Mouse (Mus musculus): ENCODE data around the gene Best2. TPM values are rescaled to one million over a fixed set of nuclear protein-coding genes. Genes with fewer than 3 reads are reported as not detected.

Best2 gene
- polyA plus RNA-seq, 1 experiment from 2014 or later = not detected

- H3K4me2 ChIP-seq (replicated peaks) = no peak overlapping the region
- H3K36me3 ChIP-seq (replicated peaks; ENCODE audit: control insufficient read depth, insufficient read depth) = peaks cover 47% of the 10 kb centered on the region
- H3K9me3 ChIP-seq (ENCODE audit: control insufficient read depth, low read length) = no peaks in the 10 kb centered on the region
- peaks cover 33% of the 10 kb centered on the region for H3K4me1 ChIP-seq (replicated peaks; ENCODE audit: control insufficient read depth, insufficient read depth, low read length)
- H3K4me3 ChIP-seq (replicated peaks; ENCODE audit: low read length) = no peak overlapping the region
- H3K9ac ChIP-seq = no peak overlapping the region
- H3K27ac ChIP-seq = no peak overlapping the region
- ATAC-seq (ENCODE audit: low FRiP score) (no peak), DNase-seq (ENCODE audit: low spot score) (peak; percentile 69)
- H3K27me3 ChIP-seq (ENCODE audit: control insufficient read depth, insufficient read depth, low read length) = peaks cover 6% of the 10 kb centered on the region
- 64% methylated on average over 4 of the region's 4 CpGs for WGBS
These were observed 40.4 kb downstream of the Best2 start for GRCm38 (mm10) chr8:84973803-84974542.

- Histone ChIP-seq H3K4me3 (replicated peaks; ENCODE audit: low read length) (no peak overlapping the region), H3K4me2 (replicated peaks) (no peak overlapping the region), H3K36me3 (replicated peaks; ENCODE audit: control insufficient read depth, insufficient read depth) (peaks cover 47% of the 10 kb centered on the region), H3K9ac (no peak overlapping the region), H3K4me1 (replicated peaks; ENCODE audit: control insufficient read depth, insufficient read depth, low read length) (peaks cover 38% of the 10 kb centered on the region), H3K27me3 (ENCODE audit: control insufficient read depth, insufficient read depth, low read length) (peaks cover 6% of the 10 kb centered on the region), H3K9me3 (ENCODE audit: control insufficient read depth, low read length) (no peaks in the 10 kb centered on the region), H3K27ac (no peak overlapping the region)
- 82% methylated on average over 1 of the region's 1 CpGs for WGBS
- DNase-seq (ENCODE audit: low spot score) (no peak), ATAC-seq (ENCODE audit: low FRiP score) (no peak)
These were observed 41.3 kb downstream of the Best2 start for GRCm38 (mm10) chr8:84973079-84973478.

DNA sequence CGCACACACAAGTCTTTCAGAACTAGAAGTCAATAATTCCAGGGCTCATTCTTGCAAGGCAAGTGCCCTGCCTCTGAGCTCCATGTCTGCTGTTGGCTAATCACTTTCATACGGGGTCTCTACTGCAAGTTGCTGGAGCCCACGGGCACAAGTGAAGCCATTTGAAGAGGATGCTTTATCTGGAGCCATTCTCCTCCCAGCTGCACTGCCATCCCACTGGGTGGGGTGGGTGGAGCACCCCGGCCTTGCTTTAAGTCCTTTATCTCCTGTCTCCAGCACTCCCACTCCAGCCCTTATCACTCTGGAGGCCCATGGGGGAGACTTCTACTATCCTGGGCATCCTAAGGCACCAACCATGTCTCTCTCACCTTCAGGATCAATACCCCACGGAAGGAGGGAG lies 43.4 kb downstream of the Best2 start:
- peak overlapping the region; percentile 60 for H3K4me3 ChIP-seq (replicated peaks; ENCODE audit: low read length)
- peaks cover 24% of the 10 kb centered on the region for H3K4me1 ChIP-seq (replicated peaks; ENCODE audit: control insufficient read depth, insufficient read depth, low read length)
- DNase-seq (ENCODE audit: low spot score) (no peak), ATAC-seq (ENCODE audit: low FRiP score) (no peak)
- 65% methylated on average over 5 of the region's 5 CpGs for WGBS
- H3K9ac ChIP-seq = peak overlapping the region; percentile 93
- H3K27me3 ChIP-seq (ENCODE audit: control insufficient read depth, insufficient read depth, low read length) = no peaks in the 10 kb centered on the region
- H3K9me3 ChIP-seq (ENCODE audit: control insufficient read depth, low read length) = no peaks in the 10 kb centered on the region
- H3K36me3 ChIP-seq (replicated peaks; ENCODE audit: control insufficient read depth, insufficient read depth) = peaks cover 47% of the 10 kb centered on the region
- H3K27ac ChIP-seq = no peak overlapping the region
- peak overlapping the region; percentile 90 for H3K4me2 ChIP-seq (replicated peaks)

DNA sequence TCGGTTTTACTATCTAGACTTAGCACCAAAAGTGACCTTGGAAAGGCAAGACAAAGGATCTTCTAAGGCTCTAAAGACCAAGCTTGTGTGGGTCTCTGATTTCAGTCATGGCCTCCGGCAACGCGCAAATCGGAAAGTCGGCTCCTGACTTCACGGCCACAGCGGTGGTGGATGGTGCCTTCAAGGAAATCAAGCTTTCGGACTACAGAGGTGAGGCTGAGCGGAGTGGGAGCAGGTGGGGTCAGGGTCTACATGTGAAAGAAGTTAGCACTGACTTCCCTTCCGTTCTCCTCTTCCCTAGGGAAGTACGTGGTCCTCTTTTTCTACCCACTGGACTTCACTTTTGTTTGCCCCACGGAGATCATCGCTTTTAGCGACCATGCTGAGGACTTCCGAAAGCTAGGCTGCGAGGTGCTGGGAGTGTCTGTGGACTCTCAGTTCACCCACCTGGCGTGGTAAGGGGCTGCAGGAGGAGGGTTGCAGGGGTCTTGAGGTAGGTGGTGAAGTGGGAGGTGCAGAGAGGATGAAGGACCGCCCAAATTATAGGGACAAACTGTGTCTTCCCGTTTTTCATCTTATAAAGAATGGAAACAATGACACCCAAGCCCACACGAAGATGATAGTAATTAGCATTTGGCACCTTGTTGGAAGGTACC lies 44.1 kb downstream of the Best2 start:
- Histone ChIP-seq H3K9ac (peak overlapping the region; percentile 93), H3K4me3 (replicated peaks; ENCODE audit: low read length) (peak overlapping the region; percentile 60), H3K4me1 (replicated peaks; ENCODE audit: control insufficient read depth, insufficient read depth, low read length) (peaks cover 24% of the 10 kb centered on the region), H3K36me3 (replicated peaks; ENCODE audit: control insufficient read depth, insufficient read depth) (peaks cover 46% of the 10 kb centered on the region), H3K27ac (peak overlapping the region; percentile 73), H3K27me3 (ENCODE audit: control insufficient read depth, insufficient read depth, low read length) (no peaks in the 10 kb centered on the region), H3K4me2 (replicated peaks) (peak overlapping the region; percentile 90), H3K9me3 (ENCODE audit: control insufficient read depth, low read length) (no peaks in the 10 kb centered on the region)
- no peak for ATAC-seq (ENCODE audit: low FRiP score)
- WGBS = 6% methylated on average over 21 of the region's 21 CpGs
- no peak for DNase-seq (ENCODE audit: low spot score)

DNA sequence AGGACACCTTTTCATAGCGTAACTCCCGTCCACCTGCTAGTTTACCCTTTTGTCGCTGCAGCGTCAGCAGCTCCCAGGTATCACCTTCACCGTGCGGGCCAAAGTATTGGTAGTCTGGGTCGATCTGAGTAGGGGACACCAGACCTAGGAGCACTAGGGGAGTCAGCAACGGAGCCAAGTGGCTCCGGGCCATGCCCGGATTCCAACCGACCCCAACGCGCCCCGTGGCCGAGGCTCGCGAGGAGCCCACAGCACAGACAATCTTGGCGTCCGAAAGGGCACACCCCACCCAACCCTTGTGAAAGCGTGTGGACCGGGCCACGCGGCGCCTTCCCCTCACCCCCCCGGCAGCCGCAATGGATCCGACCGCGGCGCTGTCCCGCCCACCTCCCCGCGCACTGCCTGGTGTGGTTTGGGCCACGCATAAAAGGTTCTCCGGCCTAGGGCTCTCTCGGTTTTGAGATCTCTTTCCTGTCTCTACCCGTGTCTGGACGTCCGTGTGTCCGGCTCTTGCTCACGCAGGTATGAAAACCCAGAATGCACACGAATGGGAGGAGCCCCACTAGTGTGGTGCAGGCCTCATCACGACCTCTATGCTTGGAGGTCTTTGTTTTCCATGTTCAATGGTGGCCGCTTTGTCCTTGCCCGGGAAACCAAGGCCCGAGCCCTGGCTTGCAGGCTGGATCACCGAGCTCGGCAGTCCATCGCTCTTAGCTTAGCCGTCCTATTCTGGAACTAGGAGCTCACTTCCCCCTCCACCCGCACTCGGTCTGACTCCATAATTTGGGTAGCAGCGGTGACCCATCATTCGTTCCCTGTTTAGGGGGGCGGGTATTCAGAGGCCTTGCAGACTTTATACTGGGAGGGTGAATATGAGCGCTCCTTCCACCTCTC lies 44.8 kb downstream of the Best2 start, which contains the start of the genes Gm49661, Prdx2 and Rnaseh2a:
Gm49661 (minus strand) TSS at position 193 of the 894 bp plus-strand sequence.
Prdx2 (plus strand) TSS at position 347 of the 894 bp plus-strand sequence.
Rnaseh2a (minus strand) TSS at position 527 of the 894 bp plus-strand sequence.
- Histone ChIP-seq H3K27ac (peak within 1 kb of the TSS; percentile 73), H3K4me3 (replicated peaks; ENCODE audit: low read length) (peak within 1 kb of the TSS; percentile 60), H3K4me1 (replicated peaks; ENCODE audit: control insufficient read depth, insufficient read depth, low read length) (peaks cover 28% of the 10 kb centered on the region), H3K9me3 (ENCODE audit: control insufficient read depth, low read length) (no peaks in the 10 kb centered on the region), H3K4me2 (replicated peaks) (peak within 1 kb of the TSS; percentile 90), H3K9ac (peak within 1 kb of the TSS; percentile 93), H3K36me3 (replicated peaks; ENCODE audit: control insufficient read depth, insufficient read depth) (peaks cover 38% of the 10 kb centered on the region), H3K27me3 (ENCODE audit: control insufficient read depth, insufficient read depth, low read length) (no peaks in the 10 kb centered on the region)
- under 1% methylated on average over 56 of the region's 56 CpGs for whole genome bisulfite sequencing
- ATAC-seq (ENCODE audit: low FRiP score) = peak; percentile 83
- DNase-seq (ENCODE audit: low spot score) = peak; percentile 85

DNA sequence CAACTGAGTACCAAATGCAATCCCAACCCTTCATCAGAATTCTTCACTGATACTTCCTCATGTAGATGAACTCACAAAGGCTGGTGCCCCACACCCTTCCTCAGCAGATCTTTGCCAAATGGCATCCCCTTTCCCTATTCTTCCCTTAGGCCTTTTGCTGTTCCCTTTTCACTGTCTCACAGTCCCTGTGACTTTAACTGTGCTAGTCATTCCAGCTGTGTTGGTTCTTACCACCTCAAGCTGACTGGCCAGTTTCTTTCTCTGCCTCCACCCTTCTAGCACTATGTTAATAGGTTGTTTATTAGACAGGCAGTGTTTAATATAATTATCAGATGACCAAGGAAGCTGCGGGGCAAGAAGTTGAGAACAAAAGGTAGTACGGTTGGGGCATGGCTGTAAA lies 45.7 kb downstream of the Best2 start:
- H3K4me3 ChIP-seq (replicated peaks; ENCODE audit: low read length) = peak overlapping the region; percentile 60
- no peaks in the 10 kb centered on the region for H3K9me3 ChIP-seq (ENCODE audit: control insufficient read depth, low read length)
- peaks cover 28% of the 10 kb centered on the region for H3K4me1 ChIP-seq (replicated peaks; ENCODE audit: control insufficient read depth, insufficient read depth, low read length)
- no peaks in the 10 kb centered on the region for H3K27me3 ChIP-seq (ENCODE audit: control insufficient read depth, insufficient read depth, low read length)
- H3K36me3 ChIP-seq (replicated peaks; ENCODE audit: control insufficient read depth, insufficient read depth) = peaks cover 31% of the 10 kb centered on the region
- DNase-seq (ENCODE audit: low spot score) (no peak), ATAC-seq (ENCODE audit: low FRiP score) (no peak)
- peak overlapping the region; percentile 93 for H3K9ac ChIP-seq
- H3K4me2 ChIP-seq (replicated peaks) = peak overlapping the region; percentile 90
- peak overlapping the region; percentile 73 for H3K27ac ChIP-seq
- WGBS = 16% methylated on average over 2 of the region's 2 CpGs

GRCm38 (mm10) chr8:84967532-84968304 lies 46.6 kb downstream of the Best2 start:
- H3K27ac ChIP-seq = no peak overlapping the region
- H3K27me3 ChIP-seq (ENCODE audit: control insufficient read depth, insufficient read depth, low read length) = no peaks in the 10 kb centered on the region
- H3K9ac ChIP-seq = no peak overlapping the region
- H3K4me2 ChIP-seq (replicated peaks) = peak overlapping the region; percentile 90; the same call in 1 of the 2 replicates
- H3K4me1 ChIP-seq (replicated peaks; ENCODE audit: control insufficient read depth, insufficient read depth, low read length) = peaks cover 28% of the 10 kb centered on the region
- H3K4me3 ChIP-seq (replicated peaks; ENCODE audit: low read length) = no peak overlapping the region
- ATAC-seq (ENCODE audit: low FRiP score) (no peak), DNase-seq (ENCODE audit: low spot score) (no peak)
- WGBS = 89% methylated on average over 13 of the region's 13 CpGs
- H3K9me3 ChIP-seq (ENCODE audit: control insufficient read depth, low read length) = no peaks in the 10 kb centered on the region
- peaks cover 23% of the 10 kb centered on the region for H3K36me3 ChIP-seq (replicated peaks; ENCODE audit: control insufficient read depth, insufficient read depth)

- ATAC-seq (ENCODE audit: low FRiP score) = no peak
- peaks cover 28% of the 10 kb centered on the region for H3K4me1 ChIP-seq (replicated peaks; ENCODE audit: control insufficient read depth, insufficient read depth, low read length)
- 0 out of 2 replicates have a peak overlapping the region, but pooled peaks have one; percentile 69 for H3K27ac ChIP-seq
- no peaks in the 10 kb centered on the region for H3K27me3 ChIP-seq (ENCODE audit: control insufficient read depth, insufficient read depth, low read length)
- H3K4me3 ChIP-seq (replicated peaks; ENCODE audit: low read length) = peak overlapping the region; percentile 62
- H3K9me3 ChIP-seq (ENCODE audit: control insufficient read depth, low read length) = no peaks in the 10 kb centered on the region
- H3K36me3 ChIP-seq (replicated peaks; ENCODE audit: control insufficient read depth, insufficient read depth) = peaks cover 13% of the 10 kb centered on the region
- DNase-seq (ENCODE audit: low spot score) = no peak
- H3K4me2 ChIP-seq (replicated peaks) = 0 out of 2 replicates have a peak overlapping the region, but pooled peaks have one; percentile 95
- 67% methylated on average over 3 of the region's 3 CpGs for WGBS
- H3K9ac ChIP-seq = no peak overlapping the region
These were observed 47.7 kb downstream of the Best2 start for GRCm38 (mm10) chr8:84966603-84967002.
